Mouse (Mus musculus) forebrain, embryonic 14.5 days (tissue): ENCODE measurements at regions not wholly inside any gene's neighbourhood (a gene's known extent, or its start where the extent isn't known, plus 50 kb on each side); places are given as distances from the start of the nearest gene placed in this dataset.
"Not testable (repeated sequence)": the region's sequence is repeated elsewhere in the genome, so short reads cannot be mapped to it uniquely, and the experiment has no call there.

ENCODE experiments used
- ATAC-seq: fragments of 200-750 bp; cut with Nextera tagmentation; 2 replicates; pipeline ENCODE4 v1.8.0; 2017; ENCODE audit warnings: mild to moderate bottlenecking, moderate library complexity
- DNase-seq: peaks from one replicate; pipeline ENCODE4 v3.0.0-alpha.2; 2015; ENCODE audit warnings: low spot score
- H3K27ac ChIP-seq: fragments of 300-500 bp; sonication (generic); 2 replicates; pipeline ENCODE4 v1.5.1; 2014; ENCODE audit warnings: low read depth, mild to moderate bottlenecking, control low read depth, low read length, moderate library complexity
- H3K27me3 ChIP-seq: fragments of 300-500 bp; sonication (generic); replicated peaks from 2 replicates; pipeline ENCODE4 v1.6.1; 2014; ENCODE audit warnings: low read length, control low read depth, mixed read lengths; ENCODE audit not compliant: control insufficient read depth, insufficient read depth
- H3K36me3 ChIP-seq: fragments of 300-500 bp; sonication (generic); 2 replicates; pipeline ENCODE4 v1.6.1; 2014; ENCODE audit warnings: low read length, control low read depth; ENCODE audit not compliant: control insufficient read depth, insufficient read depth
- H3K4me1 ChIP-seq: fragments of 300-500 bp; sonication (generic); 2 replicates; pipeline ENCODE4 v1.6.1; 2014; ENCODE audit warnings: antibody characterized with exemption, low read length, control low read depth; ENCODE audit not compliant: control insufficient read depth, insufficient read depth
- H3K4me2 ChIP-seq: fragments of 300-500 bp; sonication (generic); 2 replicates; pipeline ENCODE4 v1.6.1; 2014; ENCODE audit warnings: mild to moderate bottlenecking, control low read depth, low read length
- H3K4me3 ChIP-seq: fragments of 300-500 bp; sonication (generic); 2 replicates; pipeline ENCODE4 v1.5.1; 2014; ENCODE audit warnings: low read depth, low read length, control low read depth
- H3K9ac ChIP-seq: fragments of 300-500 bp; sonication (generic); 2 replicates; pipeline ENCODE4 v1.6.1; 2014; ENCODE audit warnings: mild to moderate bottlenecking, low read length, control low read depth, moderate library complexity
- H3K9me3 ChIP-seq: fragments of 300-500 bp; sonication (generic); replicated peaks from 2 replicates; pipeline ENCODE4 v1.6.1; 2016; ENCODE audit warnings: low read length, control low read depth, mixed read lengths; ENCODE audit not compliant: control insufficient read depth
- WGBS: fragments of 180-500 bp; shearing (Covaris S2); extraction: QIAGEN DNeasy Blood & Tissue Kit; methylation state at CpG from one replicate; pipeline ENCODE4 v1.1.7; 2014; 5-methylcytosine and 5-hydroxymethylcytosine counted together

DNA sequence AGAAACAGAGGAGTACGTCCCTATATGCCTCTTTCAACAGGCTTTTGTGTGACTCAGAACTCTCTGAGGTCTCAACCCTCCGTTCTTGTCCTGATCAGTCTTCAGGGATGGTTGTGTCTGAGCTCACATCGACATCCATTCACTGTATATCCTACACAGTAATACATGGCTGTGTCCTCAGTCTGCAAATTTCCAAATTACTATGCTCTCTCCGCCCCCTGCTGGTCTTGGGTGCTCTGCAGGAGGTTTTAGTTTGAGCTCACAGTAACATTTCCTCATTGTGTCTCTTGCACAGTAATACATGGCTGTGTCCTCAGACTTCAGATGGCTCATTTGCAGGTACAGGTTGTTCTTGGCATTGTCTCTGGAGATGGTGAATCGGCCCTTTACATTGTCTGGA lies 53.5 kb downstream of the Adam6a start:
- not testable (repeated sequence) for H3K4me2 ChIP-seq, H3K36me3 ChIP-seq, H3K27me3 ChIP-seq, H3K4me1 ChIP-seq, H3K4me3 ChIP-seq, ATAC-seq, H3K27ac ChIP-seq, H3K9me3 ChIP-seq, DNase-seq, H3K9ac ChIP-seq
- 78% methylated on average over 5 of the region's 5 CpGs for WGBS

DNA sequence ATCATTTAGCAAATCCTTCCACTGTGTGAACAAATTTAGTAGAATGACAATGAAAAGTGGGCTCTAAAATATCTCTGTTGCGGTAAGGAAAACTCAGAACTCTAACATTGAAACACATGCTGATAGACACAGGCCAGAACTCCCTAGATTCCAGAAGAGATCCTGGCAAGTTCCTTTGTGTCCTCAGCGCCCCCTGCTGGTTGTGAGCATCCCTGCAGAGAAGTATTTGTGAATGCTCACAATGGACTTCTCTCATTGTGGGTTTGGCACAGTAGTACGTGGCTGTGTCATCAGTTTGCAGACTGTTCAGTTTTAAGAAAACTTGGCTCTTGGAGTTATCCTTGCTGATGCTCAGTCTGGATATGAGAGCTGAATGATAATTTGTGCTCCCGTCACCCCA lies 67.2 kb downstream of the Adam6a start:
- no peak overlapping the region for H3K27ac ChIP-seq
- 55% methylated on average over 4 of the region's 4 CpGs for WGBS
- DNase-seq: peak; percentile 0
- H3K4me3 ChIP-seq: no peak overlapping the region
- H3K9ac ChIP-seq: no peak overlapping the region
- H3K27me3 ChIP-seq: no peaks in the 10 kb centered on the region
- H3K4me1 ChIP-seq: no peaks in the 10 kb centered on the region
- no peaks in the 10 kb centered on the region for H3K36me3 ChIP-seq
- H3K4me2 ChIP-seq: no peak overlapping the region
- no peak for ATAC-seq
- peaks cover 12% of the 10 kb centered on the region; the same call in 1 of the 2 replicates for H3K9me3 ChIP-seq

DNA sequence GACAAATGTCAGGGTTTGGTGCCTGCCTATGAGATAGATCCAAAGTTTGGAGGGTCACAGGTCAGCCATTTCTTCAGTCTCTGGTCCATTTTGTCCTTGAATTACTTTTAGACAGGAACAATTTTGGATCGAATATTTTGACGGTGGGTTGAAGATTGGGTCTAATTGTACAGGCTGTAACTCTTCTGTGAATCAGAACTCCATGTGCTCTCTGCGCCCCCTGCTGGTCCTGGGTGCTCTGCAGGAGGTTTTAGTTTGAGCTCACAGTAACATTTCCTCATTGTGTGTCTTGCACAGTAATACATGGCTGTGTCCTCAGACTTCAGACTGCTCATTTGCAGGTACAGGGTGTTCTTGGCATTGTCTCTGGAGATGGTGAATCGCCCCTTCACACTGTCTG lies 81.5 kb downstream of the Adam6a start:
- ATAC-seq, H3K9me3 ChIP-seq, H3K36me3 ChIP-seq, DNase-seq, H3K4me3 ChIP-seq, H3K4me1 ChIP-seq, H3K9ac ChIP-seq, H3K27ac ChIP-seq, H3K27me3 ChIP-seq, H3K4me2 ChIP-seq: not testable (repeated sequence)
- WGBS: 51% methylated on average over 4 of the region's 4 CpGs

DNA sequence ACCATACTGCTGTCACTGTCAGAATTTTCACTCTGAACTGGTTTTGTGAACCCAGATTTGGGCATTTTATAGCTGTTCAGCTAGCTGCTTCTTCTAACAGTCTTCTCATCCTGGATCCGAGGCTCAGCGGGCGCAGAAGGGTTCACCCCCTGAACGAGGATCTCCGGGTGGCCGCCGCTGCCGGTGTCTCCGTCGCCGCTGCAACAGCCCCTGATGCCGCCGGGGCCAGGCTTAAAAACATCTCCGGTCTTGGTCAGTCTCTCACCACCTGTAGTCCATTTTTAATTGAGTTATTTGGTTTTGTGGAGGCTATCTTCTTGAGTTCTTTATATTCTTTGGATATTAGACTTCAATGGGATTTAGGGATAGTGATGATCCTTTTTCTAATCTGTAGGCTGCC lies 87.1 kb downstream of the Adam6a start:
- H3K4me2 ChIP-seq, H3K36me3 ChIP-seq, H3K9me3 ChIP-seq, H3K27me3 ChIP-seq, ATAC-seq, H3K9ac ChIP-seq, H3K27ac ChIP-seq, H3K4me3 ChIP-seq, DNase-seq, H3K4me1 ChIP-seq: not testable (repeated sequence)
- WGBS: 93% methylated on average over 14 of the region's 14 CpGs
